8 mouse cellular contexts compared by ENCODE assay signal in the genomic region with DNA sequence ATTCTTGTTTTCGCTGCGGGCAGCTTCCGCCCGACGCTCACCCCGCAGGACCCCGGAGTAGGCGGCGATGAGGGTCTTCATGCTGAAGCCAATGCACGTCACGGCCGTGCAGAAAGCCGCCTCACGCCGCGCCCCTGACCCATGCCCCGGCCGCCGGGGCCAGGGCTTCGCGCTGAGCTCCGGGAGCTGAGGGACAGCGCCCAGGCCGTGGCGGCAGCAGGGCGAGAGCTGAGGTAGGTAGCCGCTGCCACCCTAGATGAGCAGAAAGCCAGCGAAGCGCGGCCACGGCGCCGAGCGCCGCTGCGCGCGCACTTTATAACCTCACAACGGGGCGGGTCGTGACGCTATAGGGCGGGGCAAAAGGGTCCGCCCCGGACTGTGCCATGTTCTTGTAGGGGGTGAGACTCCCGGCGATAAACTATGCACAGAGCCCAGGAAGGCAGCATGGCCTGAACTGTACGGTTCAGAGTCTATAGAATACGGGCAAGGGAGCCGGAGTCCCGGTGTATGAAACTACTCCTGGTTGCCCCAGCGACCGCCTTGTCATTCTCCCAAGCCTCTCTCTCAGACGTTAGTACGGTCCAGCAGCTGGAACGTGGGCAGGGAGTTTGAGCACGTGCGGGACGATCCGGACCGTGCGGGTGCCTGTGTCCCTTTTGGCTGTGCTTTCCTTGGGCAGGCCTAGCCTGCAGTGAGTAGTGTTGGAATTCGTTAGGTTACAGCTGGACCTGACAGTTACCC. TPM values are rescaled to one million over a fixed set of nuclear protein-coding genes. Genes with fewer than 3 reads are reported as not detected.
DNase-seq lines count a peak whose midpoint lies in the region; ATAC-seq and TF ChIP-seq lines count a peak whose summit lies in the region.

A gene (minus strand): TSS at position 288 of the 741 bp plus-strand sequence.

- peak within 1 kb of the TSS; percentile 20; the same call in 1 of the 2 replicates for H3K27ac ChIP-seq in forebrain, embryonic 13.5 days
- H3K27ac ChIP-seq in liver, postnatal 0 days (ENCODE audit: low read depth) = peak within 1 kb of the TSS; percentile 90
- peak within 1 kb of the TSS; percentile 74 for H3K27ac ChIP-seq in neural tube, embryonic 14.5 days (ENCODE audit: low read depth, low read length)

- no peaks in the 10 kb centered on the region for H3K36me3 ChIP-seq in E14TG2a.4 (ENCODE audit: insufficient read depth, low read length)
- no peaks in the 10 kb centered on the region for H3K36me3 ChIP-seq in forebrain, embryonic 13.5 days (ENCODE audit: poor library complexity, severe bottlenecking)
- no peaks in the 10 kb centered on the region for H3K36me3 ChIP-seq in liver, postnatal 0 days (replicated peaks; ENCODE audit: insufficient read depth, low read length)
- no peaks in the 10 kb centered on the region for H3K36me3 ChIP-seq in neural tube, embryonic 14.5 days (ENCODE audit: control insufficient read depth, insufficient read depth, low read length)

- H3K27me3 ChIP-seq in E14TG2a.4 (ENCODE audit: insufficient read depth, low read length) = peaks cover 88% of the 10 kb centered on the region
- peaks cover 20% of the 10 kb centered on the region for H3K27me3 ChIP-seq in forebrain, embryonic 13.5 days
- H3K27me3 ChIP-seq in liver, postnatal 0 days (ENCODE audit: insufficient read depth, low read length) = no peaks in the 10 kb centered on the region
- peaks cover 4% of the 10 kb centered on the region for H3K27me3 ChIP-seq in neural tube, embryonic 14.5 days (ENCODE audit: control insufficient read depth, insufficient read depth, low read length)

- peak; percentile 68 for TF ChIP-seq EP300 in liver, postnatal 0 days (IDR thresholded peaks at IDR 0.05; ENCODE audit: low read depth)

- H3K4me3 ChIP-seq in E14TG2a.4 (replicated peaks; ENCODE audit: low read length) = peak within 1 kb of the TSS; percentile 84
- H3K4me3 ChIP-seq in forebrain, embryonic 13.5 days = peak within 1 kb of the TSS; percentile 71
- peak within 1 kb of the TSS; percentile 67 for H3K4me3 ChIP-seq in liver, postnatal 0 days (ENCODE audit: low read depth, low read length)
- peak within 1 kb of the TSS; percentile 78 for H3K4me3 ChIP-seq in neural tube, embryonic 14.5 days (ENCODE audit: low read depth, low read length)

- DNase-seq in c-Kit-positive CD71-positive TER-119-positive erythroid progenitor cells, embryonic 14.5 days (ENCODE audit: low spot score) = peak; percentile 83
- peak; percentile 93 to 95 for DNase-seq in heart, postnatal 10 days
- DNase-seq in large intestine, adult 2 months (ENCODE audit: low read depth, low spot score) = no peak
- DNase-seq in liver, postnatal 0 days = peak; percentile 92
- DNase-seq in testis, postnatal 10 days (ENCODE audit: low spot score) = peak; percentile 95

- ATAC-seq in forebrain, embryonic 13.5 days = peak; percentile 97
- ATAC-seq in liver, postnatal 0 days = peak; percentile 91
- peak; percentile 94 for ATAC-seq in neural tube, embryonic 14.5 days (ENCODE audit: low read depth)

- H3K9ac ChIP-seq in forebrain, embryonic 13.5 days = peak within 1 kb of the TSS; percentile 89
- peak within 1 kb of the TSS; percentile 76 for H3K9ac ChIP-seq in liver, postnatal 0 days (replicated peaks)
- peak within 1 kb of the TSS; percentile 94 for H3K9ac ChIP-seq in neural tube, embryonic 14.5 days (replicated peaks; ENCODE audit: low read depth, low read length)

- intact Hi-C loops in heart, postnatal 10 days (cut with DNase I) = loop anchor here (2.0 to 5.0 kb wide), 2 partner anchors 30 to 45 kb away; no protein-coding TSS in a partner anchor

- H3K4me1 ChIP-seq in E14TG2a.4 (replicated peaks; ENCODE audit: low read depth, low read length) = peaks cover 11% of the 10 kb centered on the region
- peaks cover 7% of the 10 kb centered on the region for H3K4me1 ChIP-seq in forebrain, embryonic 13.5 days
- peaks cover 21% of the 10 kb centered on the region for H3K4me1 ChIP-seq in liver, postnatal 0 days (ENCODE audit: insufficient read depth)
- 0 out of 2 replicates have a peak, but pooled peaks cover 3% of the 10 kb centered on the region for H3K4me1 ChIP-seq in neural tube, embryonic 14.5 days (ENCODE audit: control insufficient read depth, insufficient read depth, low read length)

- no peak for TF ChIP-seq CTCF in E14TG2a.4 (conservative IDR thresholded peaks at IDR 0.05; ENCODE audit: low read length)
- no peak for TF ChIP-seq CTCF in liver, postnatal 0 days (IDR thresholded peaks at IDR 0.05; ENCODE audit: low read depth)

- H3K9me3 ChIP-seq in E14TG2a.4 (ENCODE audit: low read length) = no peaks in the 10 kb centered on the region
- H3K9me3 ChIP-seq in forebrain, embryonic 13.5 days (replicated peaks) = no peaks in the 10 kb centered on the region
- H3K9me3 ChIP-seq in liver, postnatal 0 days (ENCODE audit: low read length) = no peaks in the 10 kb centered on the region
- no peaks in the 10 kb centered on the region for H3K9me3 ChIP-seq in neural tube, embryonic 14.5 days (ENCODE audit: control insufficient read depth, low read length)

- under 1% methylated on average over 63 of the region's 63 CpGs for WGBS in forebrain, embryonic 13.5 days
- WGBS in large intestine, adult 2 months = under 1% methylated on average over 63 of the region's 63 CpGs
- under 1% methylated on average over 59 of the region's 63 CpGs for WGBS in liver, postnatal 0 days (ENCODE audit: insufficient replicate concordance)
- WGBS in neural tube, embryonic 14.5 days = under 1% methylated on average over 62 of the region's 63 CpGs

- peak within 1 kb of the TSS; percentile 96 for H3K4me2 ChIP-seq in forebrain, embryonic 13.5 days
- peak within 1 kb of the TSS; percentile 86 for H3K4me2 ChIP-seq in liver, postnatal 0 days (ENCODE audit: low read depth, low read length)
- H3K4me2 ChIP-seq in neural tube, embryonic 14.5 days (ENCODE audit: low read depth, low read length) = peak within 1 kb of the TSS; percentile 97

RNA-seq across cellular contexts. Expression of the gene that starts here (rescaled TPM):
- 7.7 and 7.9 TPM in 2 replicates for polyA plus RNA-seq in forebrain, embryonic 13.5 days (2015; fragmentation: Nextera tagmentation; extraction: Ambion mirVana)
- total RNA-seq in heart, postnatal 10 days (2021) = 100 to 1,000 TPM; 154 to 202 TPM
- polyA plus RNA-seq in large intestine, adult 2 months (2012; rRNA removed) = 113 and 186 TPM in 2 replicates
- polyA plus RNA-seq in liver, postnatal 0 days (2015; fragmentation: Nextera tagmentation; extraction: Ambion mirVana) = 226 and 249 TPM in 2 replicates
- polyA plus RNA-seq in neural tube, embryonic 14.5 days (2014; fragmentation: Nextera tagmentation; extraction: Ambion mirVana) = 18.7 and 21.1 TPM in 2 replicates

Comparison
In these comparisons a context has a peak if more than half of its experiments do, and no peak if none do; other contexts are left out.
1. H3K27ac ChIP-seq: peak in every context shown above with its lines; median percentile 90 in liver, postnatal 0 days; 74 in neural tube, embryonic 14.5 days; 20 in forebrain, embryonic 13.5 days.